Mouse (Mus musculus) adrenal gland, adult (tissue): ENCODE measurements at regions not wholly inside any gene's neighbourhood (a gene's known extent, or its start where the extent isn't known, plus 50 kb on each side); places are given as distances from the start of the nearest gene placed in this dataset.
A peak's percentile ranks its signal among the peaks of the same experiment; 100 is the strongest.

Source experiments
- DNase-seq, 2 experiments: peaks; one replicate each; pipeline ENCODE4 v3.0.0; 2022 to 2023; ENCODE audit warnings: low spot score in 1 of 2; ENCODE audit not compliant: inconsistent age in 2 of 2

- no peak for DNase-seq
Measured at GRCm38 (mm10) chr14:100792094-100792493, 408.0 kb downstream of the Prr30 start.

- DNase-seq = no peak
Measured at GRCm38 (mm10) chr14:100781882-100782281, 418.2 kb downstream of the Prr30 start.

- DNase-seq = peak in 1 of 2 experiments; percentile 55
Measured at GRCm38 (mm10) chr14:100753951-100754350, 446.2 kb downstream of the Prr30 start.

GRCm38 (mm10) chr14:100752746-100753145 lies 447.4 kb downstream of the Prr30 start:
- no peak for DNase-seq

- peak; percentile 71 to 88 for DNase-seq
Measured at GRCm38 (mm10) chr14:100749737-100750541, 450.2 kb downstream of the Prr30 start.

GRCm38 (mm10) chr14:100735276-100735675 lies 450.8 kb upstream of the Klf12 start:
- DNase-seq = no peak

- no peak for DNase-seq
Measured at GRCm38 (mm10) chr14:100728433-100728832, 444.0 kb upstream of the Klf12 start.

- DNase-seq = no peak
Measured at GRCm38 (mm10) chr14:100727701-100728100, 443.2 kb upstream of the Klf12 start.

GRCm38 (mm10) chr14:100724962-100725361 lies 440.5 kb upstream of the Klf12 start:
- no peak for DNase-seq

- no peak for DNase-seq
Measured at GRCm38 (mm10) chr14:100720667-100721066, 436.2 kb upstream of the Klf12 start.

GRCm38 (mm10) chr14:100714952-100715351 lies 430.5 kb upstream of the Klf12 start:
- DNase-seq = no peak

GRCm38 (mm10) chr14:100713999-100714471 lies 429.6 kb upstream of the Klf12 start:
- no peak for DNase-seq

GRCm38 (mm10) chr14:100713592-100713991 lies 429.1 kb upstream of the Klf12 start:
- DNase-seq = no peak

GRCm38 (mm10) chr14:100665361-100665955 lies 381.0 kb upstream of the Klf12 start:
- DNase-seq = no peak

GRCm38 (mm10) chr14:100664180-100664579 lies 379.7 kb upstream of the Klf12 start:
- no peak for DNase-seq

GRCm38 (mm10) chr14:100642076-100642475 lies 357.6 kb upstream of the Klf12 start:
- no peak for DNase-seq

- DNase-seq = peak; percentile 60 to 83
Measured at GRCm38 (mm10) chr14:100634521-100634920, 350.0 kb upstream of the Klf12 start.

- no peak for DNase-seq
Measured at GRCm38 (mm10) chr14:100631676-100632075, 347.2 kb upstream of the Klf12 start.

GRCm38 (mm10) chr14:100630197-100630596 lies 345.7 kb upstream of the Klf12 start:
- DNase-seq = no peak

- no peak for DNase-seq
Measured at GRCm38 (mm10) chr14:100627523-100627922, 343.0 kb upstream of the Klf12 start.

GRCm38 (mm10) chr14:100619656-100620030 lies 335.2 kb upstream of the Klf12 start:
- no peak for DNase-seq
